Mouse (Mus musculus) spleen, adult 2 months (tissue): ENCODE data around the gene Serpina3i. TPM values are rescaled to one million over a fixed set of nuclear protein-coding genes. Genes with fewer than 3 reads are reported as not detected.
"Not testable (repeated sequence)": the region's sequence is repeated elsewhere in the genome, so short reads cannot be mapped to it uniquely, and the experiment has no call there.

ENCODE experiments used
- DNase-seq, 2 experiments: peaks; one replicate each; pipeline versions ENCODE4 v3.0.0 to v3.0.0-alpha.2; 2012 to 2021; ENCODE audit warnings: low spot score in 2 of 2, low read depth in 1 of 2
- H3K27ac ChIP-seq: fragments of 200-500 bp; 2 replicates; pipeline ENCODE4 v1.5.1; 2012; ENCODE audit warnings: low read length, inconsistent platforms; ENCODE audit not compliant: insufficient read depth
- H3K27me3 ChIP-seq: fragments of 200-500 bp; 2 replicates; pipeline ENCODE4 v1.6.1; 2012; ENCODE audit warnings: mild to moderate bottlenecking, moderate library complexity, low read length, inconsistent platforms; ENCODE audit not compliant: control insufficient read depth, insufficient read depth
- H3K36me3 ChIP-seq: fragments of 200-500 bp; 2 replicates; pipeline ENCODE4 v1.6.1; 2012; ENCODE audit warnings: mild to moderate bottlenecking, low read length, inconsistent platforms; ENCODE audit not compliant: control insufficient read depth, insufficient read depth
- H3K4me1 ChIP-seq: fragments of 200-500 bp; 2 replicates; pipeline ENCODE4 v1.6.1; 2011; ENCODE audit warnings: inconsistent platforms; ENCODE audit not compliant: control insufficient read depth, insufficient read depth, insufficient read length
- H3K4me3 ChIP-seq: fragments of 200-500 bp; 2 replicates; pipeline ENCODE4 v1.5.1; 2011; ENCODE audit warnings: mild to moderate bottlenecking, inconsistent platforms; ENCODE audit not compliant: insufficient read depth, insufficient read length; ENCODE audit errors: extremely low read depth
- CTCF ChIP-seq: fragments of 200-500 bp; IDR thresholded peaks from 2 replicates; pipeline ENCODE4 v1.5.1; 2011; ENCODE audit warnings: mild to moderate bottlenecking, inconsistent platforms; ENCODE audit not compliant: insufficient read depth, insufficient read length, insufficient replicate concordance; ENCODE audit errors: extremely low read depth
- POLR2A ChIP-seq: fragments of 200-500 bp; IDR thresholded peaks from 2 replicates; pipeline ENCODE4 v1.6.1; 2011; ENCODE audit warnings: low read depth, low read length, inconsistent platforms
- WGBS: fragments of 180-500 bp; shearing (Covaris S2); methylation state at CpG from one replicate; pipeline ENCODE4 v1.1.7; 2018; 5-methylcytosine and 5-hydroxymethylcytosine counted together
- polyA plus RNA-seq: library from polyadenylated mRNA; depleted of rRNA; stranded (reverse); fragments of >200 nt; gene quantifications from 2 replicates; pipeline ENCODE4 v1.2.3, GENCODE M21; 2012

Gene Serpina3i
- polyA plus RNA-seq, 1 experiment: 0.76 TPM

DNA sequence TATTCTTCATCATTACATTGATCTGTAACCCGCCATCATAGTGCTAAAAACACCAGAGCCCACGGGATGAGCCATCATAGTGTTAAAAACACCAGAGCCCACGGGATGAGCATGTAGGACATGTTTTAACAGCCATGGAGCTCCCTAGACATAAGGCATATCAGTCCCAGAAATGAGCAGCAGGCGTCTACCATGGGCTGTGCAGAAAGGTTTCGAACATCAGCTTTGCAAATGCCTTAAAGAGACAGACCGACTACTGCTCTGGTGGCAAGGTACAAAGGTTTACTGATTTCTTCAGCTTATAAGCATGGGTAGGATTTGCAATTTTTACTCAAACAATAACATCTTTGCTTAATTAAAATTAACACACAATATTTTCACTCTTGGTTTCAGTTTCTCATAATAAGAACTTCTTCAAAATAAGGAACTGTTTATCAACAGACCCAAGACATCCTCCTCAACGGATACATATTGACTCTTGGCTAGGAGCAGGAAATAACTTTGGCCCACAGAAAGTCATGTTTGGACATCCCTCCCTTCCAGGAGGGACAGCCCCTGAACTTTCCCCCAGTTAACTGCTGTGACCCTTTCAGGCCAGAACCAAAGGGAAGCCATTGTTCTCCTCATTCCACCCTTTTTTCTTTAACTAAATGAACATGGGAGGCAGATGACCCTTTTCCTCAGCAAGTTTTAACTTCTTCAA lies 38.2 kb upstream of the Serpina3i start:
- 41% methylated on average over 7 of the region's 7 CpGs for WGBS
- no peak for DNase-seq
- H3K4me1 ChIP-seq: peaks cover 2% of the 10 kb centered on the region; the same call in 1 of the 2 replicates

DNA sequence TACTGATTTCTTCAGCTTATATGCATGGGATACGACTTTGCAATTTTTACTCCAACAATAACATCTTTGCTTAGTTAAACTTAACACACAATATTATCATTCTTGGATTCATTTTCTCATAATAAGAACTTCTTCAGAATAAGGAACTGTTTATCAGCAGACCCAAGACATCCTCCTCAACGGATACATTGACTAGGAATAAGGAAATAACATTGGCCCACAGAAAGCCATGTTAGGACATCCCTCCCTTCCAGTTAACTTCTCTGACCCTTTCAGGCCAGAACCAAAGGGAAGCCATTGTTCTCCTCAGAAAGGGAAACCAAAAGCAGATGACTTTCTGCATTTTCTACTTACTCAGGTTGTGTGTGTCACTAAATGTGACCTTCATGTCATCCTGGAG lies 32.2 kb upstream of the Serpina3i start:
- Histone ChIP-seq H3K27ac (no peak overlapping the region), H3K36me3 (no peaks in the 10 kb centered on the region), H3K27me3 (no peaks in the 10 kb centered on the region), H3K4me1 (no peaks in the 10 kb centered on the region; the same call in 1 of the 2 replicates), H3K4me3 (no peak overlapping the region)
- TF ChIP-seq CTCF (no peak), POLR2A (no peak)
- 43% methylated on average over 2 of the region's 2 CpGs for WGBS
- no peak for DNase-seq

More for the DNA sequence above, 38.2 kb upstream of the Serpina3i start:
- H3K27ac ChIP-seq: no peak overlapping the region
- H3K27me3 ChIP-seq: no peaks in the 10 kb centered on the region
- no peak overlapping the region for H3K4me3 ChIP-seq
- no peaks in the 10 kb centered on the region for H3K36me3 ChIP-seq
- TF ChIP-seq CTCF (no peak), POLR2A (no peak)

DNA sequence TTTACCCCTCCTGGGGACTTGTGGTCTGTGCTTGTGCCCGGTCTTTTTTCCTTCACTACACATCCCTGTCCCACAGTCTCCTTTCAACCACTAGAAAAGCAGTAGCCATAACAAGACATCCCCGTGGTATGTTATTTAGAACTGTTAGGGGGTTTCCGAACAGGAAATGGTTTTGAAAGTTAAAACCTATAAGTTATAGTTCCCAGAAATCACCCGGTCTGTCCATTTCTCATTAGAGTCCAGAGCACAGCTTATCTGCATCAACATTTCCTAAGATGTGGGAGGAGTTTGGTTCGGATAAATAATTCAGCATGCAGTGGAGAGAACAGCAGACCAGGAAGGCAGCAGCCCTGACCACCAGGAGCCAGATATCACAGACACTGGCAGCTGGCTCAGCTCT lies 27.0 kb upstream of the Serpina3i start, which contains the start of gene Serpina3g:
TSS of gene Serpina3g (plus strand) at position 331 of the 400 bp plus-strand sequence.
- peak in 1 of 2 experiments; percentile 14 for DNase-seq
- Histone ChIP-seq H3K27me3 (no peaks in the 10 kb centered on the region), H3K4me1 (peaks cover 2% of the 10 kb centered on the region; the same call in 1 of the 2 replicates), H3K27ac (peak within 1 kb of the TSS; percentile 62), H3K36me3 (no peaks in the 10 kb centered on the region), H3K4me3 (peak within 1 kb of the TSS; percentile 60)
- WGBS: 7% methylated on average over 5 of the region's 5 CpGs
- TF ChIP-seq POLR2A: no peak
- TF ChIP-seq CTCF: no peak

- 77% methylated on average over 1 of the region's 1 CpGs for WGBS
- DNase-seq, H3K4me3 ChIP-seq, H3K27me3 ChIP-seq, H3K36me3 ChIP-seq, H3K4me1 ChIP-seq, H3K27ac ChIP-seq: not testable (repeated sequence)
Measured at GRCm38 (mm10) chr12:104238048-104238447, 24.9 kb upstream of the Serpina3i start.

GRCm38 (mm10) chr12:104243307-104243706 lies 19.6 kb upstream of the Serpina3i start:
- Histone ChIP-seq H3K4me3 (no peak overlapping the region), H3K27me3 (no peaks in the 10 kb centered on the region), H3K27ac (no peak overlapping the region), H3K4me1 (peaks cover 2% of the 10 kb centered on the region; the same call in 1 of the 2 replicates), H3K36me3 (peaks cover 5% of the 10 kb centered on the region)
- TF ChIP-seq POLR2A (no peak), CTCF (no peak)
- no peak for DNase-seq

GRCm38 (mm10) chr12:104245092-104245491 lies 17.8 kb upstream of the Serpina3i start:
- Histone ChIP-seq H3K27me3 (no peaks in the 10 kb centered on the region), H3K4me1 (no peaks in the 10 kb centered on the region), H3K4me3 (no peak overlapping the region), H3K36me3 (peaks cover 5% of the 10 kb centered on the region), H3K27ac (no peak overlapping the region)
- peak in 1 of 2 experiments; percentile 16 for DNase-seq
- TF ChIP-seq CTCF: no peak
- no peak for TF ChIP-seq POLR2A
- WGBS: 73% methylated on average over 1 of the region's 1 CpGs

GRCm38 (mm10) chr12:104245595-104245994 lies 17.3 kb upstream of the Serpina3i start:
- TF ChIP-seq POLR2A (no peak), CTCF (no peak)
- H3K27me3 ChIP-seq: no peaks in the 10 kb centered on the region

More at GRCm38 (mm10) chr12:104245595-104245994, 17.3 kb upstream of the Serpina3i start:
- WGBS: 80% methylated on average over 3 of the region's 3 CpGs
- no peak overlapping the region for H3K4me3 ChIP-seq
- H3K4me1 ChIP-seq: no peaks in the 10 kb centered on the region
- DNase-seq: no peak
- H3K36me3 ChIP-seq: peaks cover 5% of the 10 kb centered on the region
- no peak overlapping the region for H3K27ac ChIP-seq
